Mouse (Mus musculus) heart, adult 11 months (tissue): Measurements from ENCODE around the gene Olfr869.

Source experiments
- DNase-seq: peaks from one replicate; pipeline ENCODE4 v3.0.0; 2022

Gene Olfr869

GRCm38 (mm10) chr9:20128709-20129108, at the start of gene Olfr869:
Gene Olfr869 (plus strand): TSS chr9:20129009.
- no peak for DNase-seq

GRCm38 (mm10) chr9:20098326-20098725, 30.5 kb upstream of the Olfr869 start, which contains the start of gene Olfr868:
Gene Olfr868 (plus strand): TSS chr9:20098626.
- no peak for DNase-seq

GRCm38 (mm10) chr9:20149706-20150105, 20.9 kb downstream of the Olfr869 start:
- no peak for DNase-seq

GRCm38 (mm10) chr9:20173957-20174356, 45.1 kb downstream of the Olfr869 start, which contains the start of gene Olfr870:
Gene Olfr870 (minus strand): TSS chr9:20174057.
- DNase-seq, result no peak

GRCm38 (mm10) chr9:20179463-20179862, 50.7 kb downstream of the Olfr869 start:
- DNase-seq, result no peak
